Mouse (Mus musculus) CH12.LX (cell line): ENCODE data around the gene Sec31a. TPM values are rescaled to one million over a fixed set of nuclear protein-coding genes. Genes with fewer than 3 reads are reported as not detected.

Experiments used
- DNase-seq: peaks from one replicate; pipeline ENCODE4 v3.0.0-alpha.2; 2013; ENCODE audit errors: extremely low read depth
- H3K27ac ChIP-seq: 2 replicates; pipeline ENCODE4 v1.5.1; 2012; ENCODE audit warnings: low read depth, mild to moderate bottlenecking, control low read depth, moderate library complexity; ENCODE audit not compliant: insufficient read depth
- H3K27me3 ChIP-seq: replicated peaks from 2 replicates; pipeline ENCODE3; 2012; ENCODE audit warnings: inconsistent platforms
- H3K36me3 ChIP-seq, 2 experiments: replicated peaks in 1 of 2; 2 replicates each; pipeline versions ENCODE3 to v1.6.1; 2012; ENCODE audit warnings: inconsistent platforms in 1 of 2, low read length in 1 of 2, mild to moderate bottlenecking in 1 of 2, mixed read lengths in 1 of 2, moderate library complexity in 1 of 2; ENCODE audit not compliant: control insufficient read depth in 1 of 2, insufficient read depth in 1 of 2
- H3K4me1 ChIP-seq, 2 experiments: 2 replicates each; pipeline ENCODE4 v1.6.1; 2012; ENCODE audit warnings: inconsistent platforms in 1 of 2, moderate library complexity in 1 of 2; ENCODE audit not compliant: insufficient read depth in 2 of 2, control insufficient read depth in 1 of 2
- H3K4me2 ChIP-seq: 2 replicates; pipeline ENCODE4 v1.6.1; 2012; ENCODE audit warnings: low read depth, mild to moderate bottlenecking, control low read depth; ENCODE audit not compliant: poor library complexity, insufficient read depth, severe bottlenecking
- H3K4me3 ChIP-seq, 3 experiments: fragments of 150-350 bp in 1 of 3; sonication (generic) in 1 of 3; replicated peaks in 1 of 3; 2 replicates each; pipeline versions ENCODE3 to v1.5.1; 2011 to 2012; ENCODE audit warnings: low read depth in 2 of 3, low read length in 2 of 3, mild to moderate bottlenecking in 2 of 3, moderate library complexity in 2 of 3, control low read depth in 1 of 3, improper control_type of control experiment in 1 of 3, inconsistent platforms in 1 of 3, mixed read lengths in 1 of 3; ENCODE audit not compliant: poor library complexity in 1 of 3
- H3K79me2 ChIP-seq: replicated peaks from 2 replicates; pipeline ENCODE4 v1.6.1; 2012; ENCODE audit warnings: mild to moderate bottlenecking, moderate library complexity; ENCODE audit not compliant: control insufficient read depth, poor library complexity, insufficient read depth, severe bottlenecking; ENCODE audit errors: extremely low read depth
- H3K9ac ChIP-seq: 2 replicates; pipeline ENCODE4 v1.6.1; 2012; ENCODE audit warnings: low read depth, mild to moderate bottlenecking, control low read depth, moderate library complexity; ENCODE audit not compliant: insufficient read depth
- H3K9me3 ChIP-seq: replicated peaks from 2 replicates; pipeline ENCODE3; 2012; ENCODE audit warnings: low read length, inconsistent platforms, mixed read lengths
- CHD2 ChIP-seq: IDR thresholded peaks from 2 replicates; pipeline ENCODE4 v1.6.1; 2011; ENCODE audit warnings: low read length, improper control_type of control experiment
- CTCF ChIP-seq, 2 experiments: IDR thresholded peaks in 1 of 2; conservative IDR thresholded peaks in 1 of 2; 2 replicates each; pipeline ENCODE4 v1.5.1; 2011 to 2012; ENCODE audit warnings: low read depth in 2 of 2, low read length in 2 of 2, improper control_type of control experiment in 1 of 2, inconsistent platforms in 1 of 2, mild to moderate bottlenecking in 1 of 2, moderate library complexity in 1 of 2
- E2F4 ChIP-seq: IDR thresholded peaks from 2 replicates; pipeline ENCODE4 v1.6.1; 2011; ENCODE audit warnings: low read depth, low read length, improper control_type of control experiment; ENCODE audit not compliant: insufficient replicate concordance
- EP300 ChIP-seq: IDR thresholded peaks from 2 replicates; pipeline ENCODE4 v1.6.1; 2011; ENCODE audit warnings: low read length, improper control_type of control experiment
- GABPA ChIP-seq: IDR thresholded peaks from 2 replicates; pipeline ENCODE4 v1.6.1; 2012; ENCODE audit warnings: low read depth, low read length, improper control_type of control experiment, inconsistent platforms; ENCODE audit not compliant: insufficient replicate concordance
- HCFC1 ChIP-seq: IDR thresholded peaks from 2 replicates; pipeline ENCODE4 v1.6.1; 2012; ENCODE audit warnings: low read depth, mild to moderate bottlenecking, inconsistent platforms, low read length, improper control_type of control experiment
- JUN ChIP-seq: IDR thresholded peaks from 2 replicates; pipeline ENCODE4 v1.6.1; 2011; ENCODE audit warnings: low read depth, mild to moderate bottlenecking, low read length, improper control_type of control experiment, moderate library complexity; ENCODE audit not compliant: insufficient read depth
- MAFK ChIP-seq: IDR thresholded peaks from 2 replicates; pipeline ENCODE4 v1.6.1; 2011; ENCODE audit warnings: low read length, improper control_type of control experiment; ENCODE audit not compliant: insufficient replicate concordance
- MAZ ChIP-seq: IDR thresholded peaks from 2 replicates; pipeline ENCODE4 v1.6.1; 2012; ENCODE audit warnings: low read depth, mild to moderate bottlenecking, inconsistent platforms, low read length, improper control_type of control experiment, moderate library complexity
- MXI1 ChIP-seq: IDR thresholded peaks from 2 replicates; pipeline ENCODE4 v1.6.1; 2011; ENCODE audit warnings: mild to moderate bottlenecking, low read depth, low read length, improper control_type of control experiment
- MYC ChIP-seq: IDR thresholded peaks from 2 replicates; pipeline ENCODE4 v1.6.1; 2011; ENCODE audit warnings: low read depth, mild to moderate bottlenecking, improper control_type of control experiment, low read length
- NELFE ChIP-seq: IDR thresholded peaks from 2 replicates; pipeline ENCODE4 v1.6.1; 2011; ENCODE audit warnings: low read depth, low read length, improper control_type of control experiment
- POLR2A ChIP-seq: IDR thresholded peaks from 2 replicates; pipeline ENCODE4 v1.6.1; 2011; ENCODE audit warnings: low read depth, mild to moderate bottlenecking, improper control_type of control experiment, low read length
- POLR2AphosphoS2 ChIP-seq: IDR thresholded peaks from 2 replicates; pipeline ENCODE4 v1.6.1; 2011; ENCODE audit warnings: low read depth, low read length, improper control_type of control experiment
- USF2 ChIP-seq: conservative IDR thresholded peaks from 2 replicates; pipeline ENCODE4 v1.6.1; 2011; ENCODE audit warnings: low read depth, low read length, improper control_type of control experiment
- ZKSCAN1 ChIP-seq: IDR thresholded peaks from 2 replicates; pipeline ENCODE4 v1.6.1; 2012; ENCODE audit warnings: low read depth, inconsistent platforms, low read length, improper control_type of control experiment, borderline replicate concordance
- dilution Hi-C: fragments of 300-500 bp; cut with MboI; formaldehyde crosslinking; loops from 2 replicates; pipeline ENCODE4 v1.14.3; 2020; ENCODE audit warnings: low sequenced_read_pairs; ENCODE audit not compliant: extremely low pct_unique_long_range_greater_than_20kb, extremely low pct_ligation_motif_present
- in situ Hi-C: fragments of 300-500 bp; cut with MboI; formaldehyde crosslinking; loops from 3 replicates; pipeline ENCODE4 v1.14.3; 2019; ENCODE audit warnings: low sequenced_read_pairs, low pct_ligation_motif_present, low pct_unique_long_range_greater_than_20kb, mixed read lengths
- polyA plus RNA-seq: library from polyadenylated mRNA; unstranded; fragments of >175 nt; gene quantifications from 2 replicates; pipeline ENCODE4 v1.2.1, GENCODE M21; 2012; ENCODE audit warnings: low read depth; ENCODE audit not compliant: insufficient read length
- total RNA-seq, 2 experiments: library from RNA; depleted of rRNA; stranded (reverse); fragments of 300-350 nt in 1 of 2; fragments of >200 nt in 1 of 2; gene quantifications; 2 replicates each; pipeline ENCODE4 v1.2.3; 2012 to 2014

The Sec31a gene
- total and polyA plus RNA-seq, 3 experiments, result 48.5 to 161 (median 52.2) TPM

DNA sequence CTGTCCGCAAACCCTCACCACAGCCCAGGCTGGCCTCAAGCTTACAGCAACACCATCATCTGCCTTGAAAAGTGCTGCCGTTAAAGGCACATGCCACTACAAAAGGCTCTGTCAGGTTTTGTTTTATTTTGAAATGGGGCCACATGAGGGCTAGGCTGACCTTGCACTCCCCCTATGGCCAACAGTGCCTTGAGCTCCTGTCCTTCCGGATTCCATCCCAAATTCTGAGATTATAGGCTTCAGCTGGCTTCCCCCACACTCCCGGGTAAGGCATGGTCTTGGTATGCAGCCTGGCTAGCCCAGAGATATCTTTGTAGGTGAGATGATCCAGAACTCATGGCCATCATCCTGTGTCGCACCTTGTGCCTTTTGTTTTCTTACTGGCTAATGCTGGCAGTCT is 21.9 kb upstream of the Sec31a start:
- H3K9me3 ChIP-seq, result peaks cover 6% of the 10 kb centered on the region
- TF ChIP-seq ZKSCAN1, result no peak
- TF ChIP-seq E2F4, result no peak
- no peak for TF ChIP-seq GABPA
- no peak for TF ChIP-seq JUN
- TF ChIP-seq MAFK, result no peak
- TF ChIP-seq POLR2A, result no peak
- no peak for TF ChIP-seq NELFE
- TF ChIP-seq POLR2AphosphoS2, result no peak
- TF ChIP-seq EP300, result no peak
- TF ChIP-seq MYC, result no peak
- no peak for TF ChIP-seq MXI1
- TF ChIP-seq MAZ, result no peak
- dilution Hi-C loops (no loop called here), in situ Hi-C loops (no loop called here)
- H3K4me2 ChIP-seq, result no peak overlapping the region
- no peak overlapping the region for H3K4me3 ChIP-seq
- DNase-seq, result no peak
- no peaks in the 10 kb centered on the region for H3K27me3 ChIP-seq
- H3K79me2 ChIP-seq, result no peaks in the 10 kb centered on the region
- H3K9ac ChIP-seq, result no peak overlapping the region
- H3K27ac ChIP-seq, result no peak overlapping the region
- H3K4me1 ChIP-seq, result peaks cover 4 to 26% of the 10 kb centered on the region in 2 experiments
- peaks cover 21 to 51% of the 10 kb centered on the region in 2 experiments for H3K36me3 ChIP-seq

DNA sequence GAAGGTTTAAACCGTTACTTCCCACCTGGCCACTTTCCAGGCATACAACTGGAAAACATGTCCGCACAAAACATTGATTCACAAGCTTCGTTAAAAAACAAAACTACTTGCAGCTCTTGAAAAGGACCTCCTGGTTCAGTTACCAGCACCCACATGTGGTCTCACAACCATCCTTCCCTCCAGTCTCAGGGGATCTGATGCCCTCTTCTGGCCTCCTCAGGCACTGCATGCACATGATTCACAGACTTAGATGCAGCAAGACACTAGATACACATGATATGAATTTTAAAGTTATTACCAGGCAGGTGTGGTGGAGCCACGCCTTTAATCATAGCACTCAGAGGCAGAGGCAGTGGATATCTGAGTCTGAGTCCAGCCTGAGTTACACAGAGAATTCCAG is 21.1 kb upstream of the Sec31a start:
- dilution Hi-C loops (no loop called here), in situ Hi-C loops (no loop called here)
- Histone ChIP-seq H3K79me2 (no peaks in the 10 kb centered on the region), H3K9me3 (peaks cover 6% of the 10 kb centered on the region), H3K27me3 (no peaks in the 10 kb centered on the region), H3K4me1 (peaks cover 4 to 18% of the 10 kb centered on the region in 2 experiments), H3K4me3 (no peak overlapping the region), H3K9ac (no peak overlapping the region), H3K4me2 (no peak overlapping the region), H3K27ac (no peak overlapping the region), H3K36me3 (peaks cover 21 to 55% of the 10 kb centered on the region in 2 experiments)
- TF ChIP-seq CHD2 (no peak), CTCF (conservative IDR thresholded peaks at IDR 0.05 in 1 of 2, IDR thresholded peaks at IDR 0.05 in 1 of 2; ENCODE audit: low read depth in 2 of 2, low read length in 2 of 2) (peak; percentile 22 to 27; a peak in 2 of 4 replicates)
- no peak for DNase-seq

DNA sequence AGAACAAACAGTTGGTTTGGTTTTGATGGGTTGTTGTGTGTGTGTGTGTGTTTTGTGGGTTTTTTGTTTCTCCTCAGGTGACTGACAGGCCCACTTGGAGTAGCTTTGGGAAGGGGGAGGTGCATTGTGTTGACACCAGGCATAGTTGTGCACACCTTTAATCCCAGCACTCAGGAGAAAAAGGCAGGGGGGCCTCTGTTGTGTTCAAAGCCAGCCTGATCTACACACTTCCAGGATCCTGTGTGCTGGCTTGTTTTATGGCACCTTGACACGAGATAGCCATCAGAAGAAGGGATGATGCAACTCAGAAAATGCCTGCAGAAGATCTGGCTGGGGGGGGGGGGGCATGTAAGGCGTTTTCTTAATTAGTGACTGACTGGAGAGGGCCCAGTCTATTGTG is 14.9 kb upstream of the Sec31a start:
- H3K27me3 ChIP-seq, result no peaks in the 10 kb centered on the region
- peak overlapping the region; percentile 60 for H3K9ac ChIP-seq
- TF ChIP-seq CHD2, result no peak
- no peak for TF ChIP-seq HCFC1
- TF ChIP-seq NELFE, result no peak
- TF ChIP-seq USF2, result no peak
- peaks cover 20 to 42% of the 10 kb centered on the region in 2 experiments for H3K36me3 ChIP-seq
- dilution Hi-C loops (no loop called here), in situ Hi-C loops (no loop called here)
- peaks cover 3 to 26% of the 10 kb centered on the region in 2 experiments; a peak in 3 of 4 replicates for H3K4me1 ChIP-seq
- peak overlapping the region; percentile 91 for H3K4me2 ChIP-seq
- peaks cover 39% of the 10 kb centered on the region for H3K79me2 ChIP-seq
- peak overlapping the region in 1 of 3 experiments; percentile 96 for H3K4me3 ChIP-seq
- H3K9me3 ChIP-seq, result no peaks in the 10 kb centered on the region
- no peak for DNase-seq
- H3K27ac ChIP-seq, result no peak overlapping the region
